Mouse (Mus musculus): ENCODE results near the gene Spty2d1. TPM values are rescaled to one million over a fixed set of nuclear protein-coding genes. Genes with fewer than 3 reads are reported as not detected.

The Spty2d1 gene
- polyA plus RNA-seq, 1 experiment from 2014 or later, result 12.2 TPM

GRCm38 (mm10) chr7:46969898-46970297 is 38.3 kb downstream of the Spty2d1 start:
- H3K27me3 ChIP-seq (ENCODE audit: control insufficient read depth, insufficient read depth, low read length), result no peaks in the 10 kb centered on the region
- DNase-seq (ENCODE audit: low spot score), result no peak
- H3K9ac ChIP-seq (ENCODE audit: low read length), result no peak overlapping the region
- WGBS, result 89% methylated on average over 4 of the region's 4 CpGs
- no peaks in the 10 kb centered on the region; the same call in 1 of the 2 replicates for H3K9me3 ChIP-seq (ENCODE audit: control insufficient read depth, low read length)
- no peak for ATAC-seq (ENCODE audit: insufficient number of reproducible peaks, low FRiP score, low TSS enrichment, low read depth)
- H3K4me1 ChIP-seq (ENCODE audit: control insufficient read depth, insufficient read depth, low read length), result no peaks in the 10 kb centered on the region
- H3K27ac ChIP-seq (replicated peaks; ENCODE audit: low read depth, low read length), result no peak overlapping the region
- H3K36me3 ChIP-seq (ENCODE audit: control insufficient read depth, insufficient read depth, low read length), result no peaks in the 10 kb centered on the region
- no peak overlapping the region for H3K4me2 ChIP-seq (ENCODE audit: low read depth, severe bottlenecking)
- H3K4me3 ChIP-seq (ENCODE audit: low read depth, low read length), result no peak overlapping the region

DNA sequence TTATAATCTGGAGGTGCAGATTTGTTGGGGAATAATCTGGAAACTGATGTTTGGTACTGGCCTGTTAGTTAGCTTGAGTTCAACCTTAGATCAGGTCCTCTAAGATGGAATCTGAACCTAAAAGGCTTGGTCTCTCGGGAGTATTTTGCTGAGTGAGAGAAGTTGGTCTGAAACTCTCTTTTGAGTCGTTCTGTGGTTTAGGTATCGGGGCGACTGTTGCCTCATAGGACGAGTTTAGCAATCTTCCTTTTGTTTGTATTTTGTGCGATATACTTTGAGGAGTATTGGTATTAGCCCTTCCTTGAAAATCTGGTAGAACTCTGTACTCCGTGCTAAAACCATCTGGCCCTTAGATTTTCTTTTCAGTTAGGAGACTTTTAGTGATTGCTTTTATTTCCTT is 44.1 kb downstream of the Spty2d1 start:
- H3K4me2 ChIP-seq (ENCODE audit: low read depth, severe bottlenecking), result no peak overlapping the region
- H3K4me1 ChIP-seq (ENCODE audit: control insufficient read depth, insufficient read depth, low read length), result no peaks in the 10 kb centered on the region
- H3K36me3 ChIP-seq (ENCODE audit: control insufficient read depth, insufficient read depth, low read length), result no peaks in the 10 kb centered on the region
- no peak overlapping the region for H3K4me3 ChIP-seq (ENCODE audit: low read depth, low read length)
- H3K9ac ChIP-seq (ENCODE audit: low read length), result no peak overlapping the region
- ATAC-seq (ENCODE audit: insufficient number of reproducible peaks, low FRiP score, low TSS enrichment, low read depth) (no peak), DNase-seq (ENCODE audit: low spot score) (no peak)
- no peaks in the 10 kb centered on the region for H3K9me3 ChIP-seq (ENCODE audit: control insufficient read depth, low read length)
- H3K27me3 ChIP-seq (ENCODE audit: control insufficient read depth, insufficient read depth, low read length), result no peaks in the 10 kb centered on the region
- H3K27ac ChIP-seq (replicated peaks; ENCODE audit: low read depth, low read length), result no peak overlapping the region
- 88% methylated on average over 7 of the region's 7 CpGs for WGBS

- ATAC-seq (ENCODE audit: insufficient number of reproducible peaks, low FRiP score, low TSS enrichment, low read depth) (peak; percentile 80), DNase-seq (ENCODE audit: low spot score) (peak; percentile 80)
- Histone ChIP-seq H3K4me2 (ENCODE audit: low read depth, severe bottlenecking) (no peak overlapping the region), H3K4me1 (ENCODE audit: control insufficient read depth, insufficient read depth, low read length) (no peaks in the 10 kb centered on the region), H3K27me3 (ENCODE audit: control insufficient read depth, insufficient read depth, low read length) (no peaks in the 10 kb centered on the region), H3K4me3 (ENCODE audit: low read depth, low read length) (no peak overlapping the region), H3K27ac (replicated peaks; ENCODE audit: low read depth, low read length) (no peak overlapping the region), H3K36me3 (ENCODE audit: control insufficient read depth, insufficient read depth, low read length) (no peaks in the 10 kb centered on the region), H3K9me3 (ENCODE audit: control insufficient read depth, low read length) (no peaks in the 10 kb centered on the region), H3K9ac (ENCODE audit: low read length) (no peak overlapping the region)
- WGBS, result 1% methylated on average over 9 of the region's 9 CpGs
Observed at GRCm38 (mm10) chr7:46962806-46963618, 45.2 kb downstream of the Spty2d1 start.

DNA sequence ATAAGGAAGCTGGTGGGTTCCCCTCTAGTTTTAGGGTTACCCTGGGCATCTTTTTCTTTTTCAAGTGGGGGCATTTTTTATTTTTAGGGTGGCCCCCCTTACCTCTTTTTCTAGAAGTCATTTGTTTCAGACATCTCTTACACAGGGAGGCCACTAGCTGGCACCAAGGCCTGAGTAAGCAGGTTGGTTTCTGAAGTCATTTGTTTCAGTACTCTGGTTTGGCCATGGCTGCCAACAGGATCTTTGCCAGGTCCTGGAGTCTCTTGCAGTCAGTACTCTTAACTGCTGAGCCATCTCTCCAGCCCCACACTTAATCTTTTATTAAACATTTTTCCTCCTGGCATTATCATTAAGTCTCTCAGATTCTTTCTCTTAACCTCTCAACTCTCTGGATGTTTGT is 46.1 kb downstream of the Spty2d1 start:
- Histone ChIP-seq H3K4me1 (ENCODE audit: control insufficient read depth, insufficient read depth, low read length) (no peaks in the 10 kb centered on the region), H3K4me3 (ENCODE audit: low read depth, low read length) (no peak overlapping the region), H3K36me3 (ENCODE audit: control insufficient read depth, insufficient read depth, low read length) (no peaks in the 10 kb centered on the region), H3K27me3 (ENCODE audit: control insufficient read depth, insufficient read depth, low read length) (no peaks in the 10 kb centered on the region), H3K9me3 (ENCODE audit: control insufficient read depth, low read length) (no peaks in the 10 kb centered on the region), H3K9ac (ENCODE audit: low read length) (no peak overlapping the region), H3K27ac (replicated peaks; ENCODE audit: low read depth, low read length) (no peak overlapping the region), H3K4me2 (ENCODE audit: low read depth, severe bottlenecking) (no peak overlapping the region)
- ATAC-seq (ENCODE audit: insufficient number of reproducible peaks, low FRiP score, low TSS enrichment, low read depth), result no peak
- no peak for DNase-seq (ENCODE audit: low spot score)

GRCm38 (mm10) chr7:46960991-46961390 is 47.2 kb downstream of the Spty2d1 start:
- Histone ChIP-seq H3K4me3 (ENCODE audit: low read depth, low read length) (no peak overlapping the region), H3K4me1 (ENCODE audit: control insufficient read depth, insufficient read depth, low read length) (no peaks in the 10 kb centered on the region), H3K9me3 (ENCODE audit: control insufficient read depth, low read length) (no peaks in the 10 kb centered on the region), H3K9ac (ENCODE audit: low read length) (no peak overlapping the region), H3K36me3 (ENCODE audit: control insufficient read depth, insufficient read depth, low read length) (no peaks in the 10 kb centered on the region), H3K4me2 (ENCODE audit: low read depth, severe bottlenecking) (no peak overlapping the region), H3K27ac (replicated peaks; ENCODE audit: low read depth, low read length) (no peak overlapping the region), H3K27me3 (ENCODE audit: control insufficient read depth, insufficient read depth, low read length) (no peaks in the 10 kb centered on the region)
- ATAC-seq (ENCODE audit: insufficient number of reproducible peaks, low FRiP score, low TSS enrichment, low read depth) (no peak), DNase-seq (ENCODE audit: low spot score) (no peak)
- WGBS, result 65% methylated on average over 3 of the region's 3 CpGs

DNA sequence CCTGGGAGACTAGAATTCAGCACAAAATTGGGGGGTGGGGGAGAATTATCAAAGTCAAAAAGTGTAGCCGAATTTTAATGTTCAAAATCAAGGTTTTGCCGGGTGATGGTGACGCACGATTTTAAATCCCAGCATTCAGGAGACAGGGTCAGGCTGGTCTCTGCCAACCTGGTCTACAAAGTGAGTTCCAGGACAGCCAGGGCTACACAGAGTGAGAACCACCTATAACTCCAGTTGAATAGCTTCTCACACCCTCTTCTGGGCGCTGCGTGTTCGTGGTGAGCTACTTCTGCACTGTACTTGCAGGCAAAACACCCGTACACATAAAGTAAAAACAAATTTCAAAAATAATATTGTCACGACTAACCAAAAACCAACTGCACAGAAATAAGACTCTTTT is 49.4 kb downstream of the Spty2d1 start:
- ATAC-seq (ENCODE audit: insufficient number of reproducible peaks, low FRiP score, low TSS enrichment, low read depth) (0 out of 2 replicates have a peak, but pooled peaks have one; percentile 19), DNase-seq (ENCODE audit: low spot score) (no peak)
- Histone ChIP-seq H3K4me3 (ENCODE audit: low read depth, low read length) (peak overlapping the region; percentile 69), H3K9ac (ENCODE audit: low read length) (no peak overlapping the region), H3K27me3 (ENCODE audit: control insufficient read depth, insufficient read depth, low read length) (no peaks in the 10 kb centered on the region), H3K27ac (replicated peaks; ENCODE audit: low read depth, low read length) (no peak overlapping the region), H3K4me2 (ENCODE audit: low read depth, severe bottlenecking) (peak overlapping the region; percentile 65), H3K36me3 (ENCODE audit: control insufficient read depth, insufficient read depth, low read length) (no peaks in the 10 kb centered on the region), H3K4me1 (ENCODE audit: control insufficient read depth, insufficient read depth, low read length) (no peaks in the 10 kb centered on the region), H3K9me3 (ENCODE audit: control insufficient read depth, low read length) (no peaks in the 10 kb centered on the region)
- WGBS, result 20% methylated on average over 9 of the region's 9 CpGs

DNA sequence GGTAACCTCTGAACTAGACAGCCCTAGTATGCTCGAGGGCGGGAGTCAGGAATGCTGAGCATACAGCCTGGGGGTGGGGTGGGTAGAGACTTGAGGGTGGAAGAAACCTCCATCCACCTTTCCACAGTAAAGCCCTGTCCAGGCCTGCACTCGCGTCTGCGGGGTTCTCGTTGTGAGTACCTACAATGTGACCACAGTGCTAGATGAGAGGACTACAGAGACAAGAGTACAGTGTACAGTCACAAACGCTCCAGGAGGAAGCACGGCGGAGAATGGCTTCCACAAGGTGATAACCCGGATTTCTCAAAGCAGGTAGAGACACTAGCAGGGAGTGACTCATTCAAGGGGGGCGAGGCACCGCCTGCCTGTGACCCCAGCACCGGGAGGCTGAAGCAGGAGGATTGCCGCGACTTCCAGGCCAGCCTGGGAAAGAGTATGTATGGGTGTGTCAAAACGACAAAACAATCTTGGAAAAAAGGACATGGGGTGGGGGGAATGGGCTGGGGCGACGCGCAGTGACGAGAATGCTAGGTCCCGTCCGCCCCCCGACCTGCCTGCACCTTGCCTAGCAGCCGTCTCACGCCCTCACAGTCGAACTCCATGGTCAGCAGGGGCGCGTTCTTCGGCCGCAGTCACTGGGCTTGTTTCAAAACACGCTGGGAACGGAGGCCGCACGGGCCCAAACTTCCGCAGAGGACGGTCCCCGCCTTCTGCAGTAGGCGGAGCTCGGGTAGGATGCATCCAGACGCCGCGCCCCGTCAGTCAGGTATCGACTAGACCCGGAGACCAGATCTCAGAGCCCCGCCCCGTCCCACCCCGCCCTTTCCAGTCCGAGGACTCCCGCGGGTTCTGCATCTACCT is 50.1 kb downstream of the Spty2d1 start, which contains the start of gene Uevld:
Gene Uevld (minus strand): TSS at position 697 of the 861 bp plus-strand sequence.
- Histone ChIP-seq H3K9me3 (ENCODE audit: control insufficient read depth, low read length) (no peaks in the 10 kb centered on the region), H3K9ac (ENCODE audit: low read length) (peak within 1 kb of the TSS; percentile 72), H3K4me1 (ENCODE audit: control insufficient read depth, insufficient read depth, low read length) (no peaks in the 10 kb centered on the region), H3K36me3 (ENCODE audit: control insufficient read depth, insufficient read depth, low read length) (no peaks in the 10 kb centered on the region), H3K27me3 (ENCODE audit: control insufficient read depth, insufficient read depth, low read length) (no peaks in the 10 kb centered on the region), H3K27ac (replicated peaks; ENCODE audit: low read depth, low read length) (no peak within 1 kb of the TSS), H3K4me2 (ENCODE audit: low read depth, severe bottlenecking) (peak within 1 kb of the TSS; percentile 65), H3K4me3 (ENCODE audit: low read depth, low read length) (peak within 1 kb of the TSS; percentile 69)
- ATAC-seq (ENCODE audit: insufficient number of reproducible peaks, low FRiP score, low TSS enrichment, low read depth), result peak; percentile 92
- DNase-seq (ENCODE audit: low spot score), result peak; percentile 98
- 2% methylated on average over 51 of the region's 51 CpGs for WGBS

Data from limb, embryonic 11.5 days (tissue).